Mouse (Mus musculus): ENCODE data around the gene Acsl1. TPM values are rescaled to one million over a fixed set of nuclear protein-coding genes. Genes with fewer than 3 reads are reported as not detected.

The Acsl1 gene
- 10 to 100 TPM; 17.3 to 21.5 TPM for total RNA-seq (2023)

DNA sequence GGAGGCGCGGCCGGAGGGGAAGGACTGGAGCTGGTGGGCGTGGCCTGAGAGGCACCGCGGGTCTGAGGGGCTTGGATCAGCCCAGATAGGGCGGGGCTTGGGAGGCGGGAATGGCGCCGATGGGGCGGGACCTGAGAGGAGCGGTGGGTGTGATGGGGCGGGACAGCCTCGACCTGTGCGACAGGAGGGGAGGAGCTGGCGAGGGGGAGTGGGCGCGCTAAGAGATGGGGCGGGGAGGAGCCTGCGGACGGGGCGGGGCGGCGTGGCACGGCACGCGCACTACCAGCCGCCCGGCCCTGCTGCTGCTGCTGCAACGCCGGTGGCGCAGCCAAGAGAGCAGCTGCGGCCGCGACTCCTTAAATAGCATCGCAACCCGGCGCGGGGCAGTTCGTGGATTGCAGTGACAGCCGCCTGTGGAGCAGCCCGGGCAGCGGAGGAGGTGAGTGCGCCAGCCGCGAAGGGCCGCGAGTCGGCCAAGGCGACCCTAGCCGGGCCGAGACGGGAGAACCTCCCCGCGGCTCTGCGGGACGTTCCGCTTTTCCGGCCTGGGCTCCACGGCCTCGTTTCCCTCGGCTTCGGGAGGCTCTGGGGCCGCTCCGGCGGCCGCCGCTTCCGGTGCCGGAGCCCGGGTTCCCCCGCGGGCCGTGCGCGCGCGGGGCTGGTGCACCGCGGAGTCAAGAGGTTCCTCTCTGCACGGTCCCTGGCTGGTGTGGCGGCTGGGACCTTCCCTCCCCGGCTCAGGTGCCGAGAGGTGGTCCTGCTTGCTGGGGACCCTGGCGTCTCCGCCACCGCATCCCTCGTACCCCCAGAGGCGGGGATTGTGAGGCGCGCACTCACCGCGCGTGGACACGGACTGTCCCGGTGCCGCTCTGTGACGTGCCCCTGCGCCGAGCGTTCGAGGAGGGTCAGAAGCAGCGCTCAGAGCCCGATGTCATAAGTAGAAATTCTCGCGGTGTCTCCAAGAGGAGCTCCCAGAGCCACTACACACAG, at the start of gene Acsl1:
Acsl1 (plus strand) TSS at position 246 of the 990 bp plus-strand sequence.

DNA sequence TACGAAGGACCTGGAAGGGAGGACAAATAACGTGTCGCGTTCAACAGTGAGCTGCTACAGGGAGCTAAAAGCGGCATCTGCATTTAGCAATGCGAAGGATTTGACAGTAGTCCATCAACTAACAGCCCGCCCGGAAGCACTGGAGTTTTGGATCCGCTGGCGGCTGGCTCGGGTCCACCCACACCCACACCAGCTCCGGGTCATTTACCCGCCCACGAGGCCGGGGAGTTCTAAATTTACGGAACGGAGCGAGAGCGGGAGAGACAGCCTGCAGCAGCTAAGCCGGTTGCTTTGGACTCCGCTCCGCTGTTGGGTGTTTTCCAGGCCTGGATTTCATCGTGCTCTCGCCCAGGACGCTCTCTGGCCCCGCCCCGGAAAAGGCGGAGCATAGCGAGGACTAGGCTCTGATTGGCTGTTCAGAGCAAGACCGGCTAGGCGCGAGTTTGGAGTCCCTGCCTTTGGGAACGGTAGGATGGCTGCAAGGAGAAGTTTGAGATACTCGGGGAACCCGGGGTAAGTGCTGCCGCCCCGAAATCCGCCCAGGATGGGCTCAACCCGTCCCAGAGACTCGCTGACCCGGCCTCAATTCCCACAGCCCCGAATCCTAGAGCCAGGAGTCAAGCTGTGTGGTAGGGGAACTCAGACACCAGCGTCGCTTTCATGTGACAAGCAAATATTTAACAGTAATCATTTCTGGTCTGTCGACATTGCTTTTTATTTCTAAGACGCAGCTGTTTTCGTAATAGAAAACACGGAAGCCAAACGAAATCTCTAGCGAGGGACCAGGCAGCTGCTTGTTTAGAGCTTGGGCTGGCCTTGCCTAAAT, 81.0 kb downstream of the Acsl1 start, which contains the start of gene Cenpu:
Cenpu (plus strand) TSS at position 414 of the 826 bp plus-strand sequence.

Other genes with a start within 250 kb of the Acsl1 start
- gene Helt, start 176.4 kb upstream of the Acsl1 start, total RNA-seq (2023) = not detected
- 1 to 10 TPM; 3.1 to 4.9 TPM for gene Cenpu, start 81.0 kb downstream of the Acsl1 start, total RNA-seq (2023)
- 10 to 100 TPM; 20.5 to 22.0 TPM for gene Primpol, start 146.2 kb downstream of the Acsl1 start, total RNA-seq (2023)
- gene Casp3, start 146.3 kb downstream of the Acsl1 start, total RNA-seq (2023) = 10 to 100 TPM; 13.4 to 13.7 TPM